Mouse (Mus musculus): ENCODE results near the gene Tmem168. TPM values are rescaled to one million over a fixed set of nuclear protein-coding genes. Genes with fewer than 3 reads are reported as not detected.
A peak's percentile ranks its signal among the peaks of the same experiment; 100 is the strongest.

Tmem168 gene
- total and polyA plus RNA-seq, 3 experiments: 12.0 to 23.0 TPM; not detected in 1

DNA sequence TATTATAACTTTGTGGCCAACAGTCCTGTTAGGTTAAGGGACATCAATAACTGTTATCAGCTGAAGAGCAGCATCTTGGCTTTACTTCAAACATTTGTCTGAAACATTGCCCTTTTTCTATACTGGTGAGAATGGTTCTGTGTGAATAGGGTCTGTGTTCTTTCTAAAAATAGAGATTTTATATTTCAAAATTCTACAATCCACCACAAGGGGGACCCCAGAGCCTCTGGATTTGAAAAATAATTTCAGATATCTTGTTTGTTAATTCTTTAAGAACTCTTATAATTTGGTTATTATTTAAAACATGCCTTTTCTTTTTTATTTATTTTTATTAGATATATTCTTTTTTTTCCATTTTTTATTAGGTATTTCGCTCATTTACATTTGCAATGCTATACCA, 42.2 kb downstream of the Tmem168 start:
- no peaks in the 10 kb centered on the region for H3K36me3 ChIP-seq (ENCODE audit: control insufficient read depth in 1 of 2, insufficient read depth in 2 of 2, low read length in 2 of 2)
- no peak overlapping the region for H3K4me3 ChIP-seq (ENCODE audit: control insufficient read depth in 1 of 2, insufficient read depth in 1 of 2, low read depth in 2 of 2, low read length in 2 of 2)
- 0 out of 4 replicates have a peak, but pooled peaks cover 0 to 1% of the 10 kb centered on the region in 2 experiments for H3K27me3 ChIP-seq (ENCODE audit: control insufficient read depth in 1 of 2, insufficient read depth in 2 of 2, low read length in 2 of 2)
- H3K79me2 ChIP-seq (ENCODE audit: control insufficient read depth, insufficient read depth, low read length, poor library complexity): no peaks in the 10 kb centered on the region
- no peak overlapping the region for H3K9ac ChIP-seq (ENCODE audit: control insufficient read depth, low read depth, low read length, poor library complexity, severe bottlenecking)
- no peak overlapping the region for H3K27ac ChIP-seq (ENCODE audit: control insufficient read depth, low read depth, low read length)
- peak; percentile 44 for DNase-seq (ENCODE audit: low read depth, low spot score)
- no peak for TF ChIP-seq HCFC1 (IDR thresholded peaks at IDR 0.05; ENCODE audit: low read depth, low read length)
- TF ChIP-seq SMC3 (IDR thresholded peaks at IDR 0.05; ENCODE audit: low read depth, low read length): peak; percentile 87
- TF ChIP-seq POLR2AphosphoS5 (IDR thresholded peaks at IDR 0.05; ENCODE audit: borderline replicate concordance, low read depth, low read length): no peak
- no peak for TF ChIP-seq NELFE (IDR thresholded peaks at IDR 0.05; ENCODE audit: low read depth, low read length)
- peak; percentile 95 for TF ChIP-seq RAD21 (IDR thresholded peaks at IDR 0.05; ENCODE audit: low read depth, low read length)
- TF ChIP-seq MXI1 (IDR thresholded peaks at IDR 0.05; ENCODE audit: low read depth, low read length): no peak
- TF ChIP-seq CTCF (IDR thresholded peaks at IDR 0.05 in 2 of 3, conservative IDR thresholded peaks at IDR 0.05 in 1 of 3; ENCODE audit: control insufficient read depth in 1 of 3, insufficient read depth in 1 of 3, low read depth in 2 of 3, low read length in 3 of 3, poor library complexity in 1 of 3, severe bottlenecking in 1 of 3): peak; percentile 4 to 64 (median 50); a peak in 4 of 6 replicates
- peak; percentile 88 for TF ChIP-seq ZC3H11A (IDR thresholded peaks at IDR 0.05; ENCODE audit: low read depth, low read length)
- no peaks in the 10 kb centered on the region for H3K9me3 ChIP-seq (replicated peaks; ENCODE audit: insufficient read depth, low read length)
- H3K4me1 ChIP-seq (ENCODE audit: control insufficient read depth in 1 of 2, insufficient read depth in 2 of 2, low read length in 2 of 2): no peaks in the 10 kb centered on the region

DNA sequence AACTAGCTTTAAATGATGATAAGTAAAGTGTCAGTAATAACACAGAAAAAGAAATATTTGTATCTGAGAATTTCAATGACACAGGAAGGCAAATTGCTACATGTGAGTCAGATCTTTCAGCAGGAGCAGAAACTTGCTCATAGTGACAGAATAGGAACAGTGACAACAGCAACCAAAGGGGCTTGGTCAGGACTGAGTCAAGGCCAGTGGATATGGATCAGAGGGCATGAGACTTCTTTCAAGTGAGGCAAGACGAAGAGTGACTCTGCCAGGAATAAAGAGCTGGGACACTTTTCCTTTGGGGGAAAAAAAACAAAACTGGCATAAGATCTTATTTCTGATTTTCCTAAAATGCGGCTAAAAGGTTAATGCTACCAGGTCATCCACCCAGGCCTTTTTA, 52.6 kb downstream of the Tmem168 start:
- no peaks in the 10 kb centered on the region for H3K9me3 ChIP-seq (replicated peaks; ENCODE audit: insufficient read depth, low read length)
- H3K79me2 ChIP-seq (ENCODE audit: control insufficient read depth, insufficient read depth, low read length, poor library complexity): no peaks in the 10 kb centered on the region
- H3K4me3 ChIP-seq (ENCODE audit: control insufficient read depth in 1 of 2, insufficient read depth in 1 of 2, low read depth in 2 of 2, low read length in 2 of 2): no peak overlapping the region
- no peak for TF ChIP-seq MYC (IDR thresholded peaks at IDR 0.05; ENCODE audit: low read depth, low read length)
- TF ChIP-seq TAL1 (IDR thresholded peaks at IDR 0.05; ENCODE audit: low read length): no peak
- TF ChIP-seq GABPA (IDR thresholded peaks at IDR 0.05; ENCODE audit: low read depth, low read length): no peak
- H3K4me1 ChIP-seq (ENCODE audit: control insufficient read depth in 1 of 2, insufficient read depth in 2 of 2, low read length in 2 of 2): no peaks in the 10 kb centered on the region
- H3K36me3 ChIP-seq (ENCODE audit: control insufficient read depth in 1 of 2, insufficient read depth in 2 of 2, low read length in 2 of 2): no peaks in the 10 kb centered on the region
- H3K27me3 ChIP-seq (ENCODE audit: control insufficient read depth in 1 of 2, insufficient read depth in 2 of 2, low read length in 2 of 2): no peaks in the 10 kb centered on the region
- no peak overlapping the region for H3K9ac ChIP-seq (ENCODE audit: control insufficient read depth, low read depth, low read length, poor library complexity, severe bottlenecking)
- no peak for DNase-seq (ENCODE audit: low read depth, low spot score)
- no peak overlapping the region for H3K27ac ChIP-seq (ENCODE audit: control insufficient read depth, low read depth, low read length)

DNA sequence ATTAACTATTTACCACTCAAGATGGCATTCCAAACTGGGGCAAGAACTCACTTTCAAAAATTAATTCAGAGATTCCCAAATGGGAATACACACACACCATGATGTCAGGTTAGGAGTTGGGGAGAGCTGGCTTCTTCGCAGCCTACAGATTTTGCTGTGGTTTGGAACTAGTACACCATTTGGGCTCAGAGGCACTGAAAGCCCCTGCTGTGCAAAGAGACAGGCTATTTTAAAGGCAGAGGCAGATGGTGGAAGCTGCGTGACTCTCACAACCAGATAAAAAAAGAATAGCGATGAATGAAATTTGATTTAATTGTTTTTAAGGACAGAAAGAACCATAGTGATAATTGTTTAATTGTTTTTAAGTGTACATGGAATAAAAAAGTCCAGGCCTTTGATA, 66.1 kb downstream of the Tmem168 start:
- H3K27ac ChIP-seq (ENCODE audit: control insufficient read depth, low read depth, low read length): no peak overlapping the region
- no peaks in the 10 kb centered on the region for H3K36me3 ChIP-seq (ENCODE audit: control insufficient read depth in 1 of 2, insufficient read depth in 2 of 2, low read length in 2 of 2)
- H3K4me3 ChIP-seq (ENCODE audit: control insufficient read depth in 1 of 2, insufficient read depth in 1 of 2, low read depth in 2 of 2, low read length in 2 of 2): no peak overlapping the region
- no peaks in the 10 kb centered on the region for H3K79me2 ChIP-seq (ENCODE audit: control insufficient read depth, insufficient read depth, low read length, poor library complexity)
- no peaks in the 10 kb centered on the region; a peak in 1 of 4 replicates for H3K27me3 ChIP-seq (ENCODE audit: control insufficient read depth in 1 of 2, insufficient read depth in 2 of 2, low read length in 2 of 2)
- H3K9ac ChIP-seq (ENCODE audit: control insufficient read depth, low read depth, low read length, poor library complexity, severe bottlenecking): no peak overlapping the region
- TF ChIP-seq MYB (IDR thresholded peaks at IDR 0.05; ENCODE audit: low read depth, low read length) (no peak), CHD1 (IDR thresholded peaks at IDR 0.05; ENCODE audit: low read depth, low read length) (no peak), SMC3 (IDR thresholded peaks at IDR 0.05; ENCODE audit: low read depth, low read length) (no peak), MXI1 (IDR thresholded peaks at IDR 0.05; ENCODE audit: low read depth, low read length) (no peak), GABPA (IDR thresholded peaks at IDR 0.05; ENCODE audit: low read depth, low read length) (no peak), USF1 (IDR thresholded peaks at IDR 0.05; ENCODE audit: low read depth, low read length) (no peak), USF2 (IDR thresholded peaks at IDR 0.05; ENCODE audit: borderline replicate concordance in 1 of 2, insufficient read depth in 1 of 2, low read depth in 1 of 2, low read length in 2 of 2) (no peak), ZC3H11A (IDR thresholded peaks at IDR 0.05; ENCODE audit: low read depth, low read length) (no peak)
- H3K4me1 ChIP-seq (ENCODE audit: control insufficient read depth in 1 of 2, insufficient read depth in 2 of 2, low read length in 2 of 2): no peaks in the 10 kb centered on the region
- no peak for DNase-seq (ENCODE audit: low read depth, low spot score)
- no peaks in the 10 kb centered on the region for H3K9me3 ChIP-seq (replicated peaks; ENCODE audit: insufficient read depth, low read length)
